Mouse (Mus musculus) liver, postnatal 0 days (tissue): ENCODE data around the gene Hoxd3. TPM values are rescaled to one million over a fixed set of nuclear protein-coding genes. Genes with fewer than 3 reads are reported as not detected.
A peak's percentile ranks its signal among the peaks of the same experiment; 100 is the strongest.

Experiments
- ATAC-seq: fragments of 200-750 bp; cut with Nextera tagmentation; 2 replicates; pipeline ENCODE4 v1.8.0; 2017; ENCODE audit warnings: mild to moderate bottlenecking, moderate library complexity
- DNase-seq: peaks from one replicate; pipeline ENCODE4 v3.0.0-alpha.2; 2016
- H3K27ac ChIP-seq: fragments of 300-500 bp; sonication (generic); 2 replicates; pipeline ENCODE4 v1.5.1; 2014; ENCODE audit warnings: antibody characterized with exemption, moderate library complexity, mild to moderate bottlenecking, low read depth
- H3K27me3 ChIP-seq: fragments of 300-500 bp; sonication (generic); 2 replicates; pipeline ENCODE4 v1.6.1; 2014; ENCODE audit warnings: low read length, control low read depth, mixed read lengths; ENCODE audit not compliant: insufficient read depth
- H3K36me3 ChIP-seq: fragments of 300-500 bp; sonication (generic); replicated peaks from 2 replicates; pipeline ENCODE4 v1.6.1; 2014; ENCODE audit warnings: mild to moderate bottlenecking, control low read depth, low read length, moderate library complexity, mixed read lengths; ENCODE audit not compliant: insufficient read depth
- H3K4me1 ChIP-seq: fragments of 300-500 bp; sonication (generic); 2 replicates; pipeline ENCODE4 v1.6.1; 2014; ENCODE audit warnings: antibody characterized with exemption, mild to moderate bottlenecking, control low read depth; ENCODE audit not compliant: insufficient read depth
- H3K4me2 ChIP-seq: fragments of 300-500 bp; sonication (generic); 2 replicates; pipeline ENCODE4 v1.6.1; 2014; ENCODE audit warnings: low read depth, mild to moderate bottlenecking, low read length, moderate library complexity, mixed read lengths
- H3K4me3 ChIP-seq: fragments of 300-500 bp; sonication (generic); 2 replicates; pipeline ENCODE4 v1.5.1; 2014; ENCODE audit warnings: low read depth, low read length
- H3K9ac ChIP-seq: fragments of 300-500 bp; sonication (generic); replicated peaks from 2 replicates; pipeline ENCODE4 v1.6.1; 2014; ENCODE audit warnings: mild to moderate bottlenecking, moderate library complexity
- H3K9me3 ChIP-seq: fragments of 300-500 bp; sonication (generic); 2 replicates; pipeline ENCODE4 v1.6.1; 2016; ENCODE audit warnings: mild to moderate bottlenecking, control low read depth, low read length, mixed read lengths
- CTCF ChIP-seq: sonication (generic); IDR thresholded peaks from 2 replicates; pipeline ENCODE4 v1.5.1; 2016; ENCODE audit warnings: antibody characterized with exemption, low read depth
- EP300 ChIP-seq: IDR thresholded peaks from 2 replicates; pipeline ENCODE4 v1.6.1; 2016; ENCODE audit warnings: antibody characterized with exemption, low read depth, mild to moderate bottlenecking
- WGBS: fragments of 180-500 bp; shearing (Covaris S2); extraction: QIAGEN DNeasy Blood & Tissue Kit; methylation state at CpG from one replicate; pipeline ENCODE4 v1.1.7; 2014; ENCODE audit not compliant: insufficient replicate concordance; 5-methylcytosine and 5-hydroxymethylcytosine counted together
- polyA plus RNA-seq: library from polyadenylated mRNA; unstranded; fragments of >200 nt; fragmentation: Nextera tagmentation; extraction: Ambion mirVana; gene quantifications from 2 replicates; pipeline ENCODE4 v1.2.1, GENCODE M21; 2015

Gene Hoxd3
- polyA plus RNA-seq, 1 experiment from 2014 or later, result not detected

- Histone ChIP-seq H3K36me3 (no peaks in the 10 kb centered on the region), H3K4me2 (no peak overlapping the region), H3K4me3 (no peak overlapping the region), H3K9me3 (no peaks in the 10 kb centered on the region), H3K27me3 (peaks cover 100% of the 10 kb centered on the region), H3K9ac (no peak overlapping the region), H3K27ac (no peak overlapping the region), H3K4me1 (peaks cover 11% of the 10 kb centered on the region)
- 5% methylated on average over 34 of the region's 34 CpGs for WGBS
- DNase-seq (no peak), ATAC-seq (no peak)
- TF ChIP-seq EP300 (no peak), CTCF (no peak)
Measured at GRCm38 (mm10) chr2:74696442-74697335, 15.0 kb upstream of the Hoxd3 start.

DNA sequence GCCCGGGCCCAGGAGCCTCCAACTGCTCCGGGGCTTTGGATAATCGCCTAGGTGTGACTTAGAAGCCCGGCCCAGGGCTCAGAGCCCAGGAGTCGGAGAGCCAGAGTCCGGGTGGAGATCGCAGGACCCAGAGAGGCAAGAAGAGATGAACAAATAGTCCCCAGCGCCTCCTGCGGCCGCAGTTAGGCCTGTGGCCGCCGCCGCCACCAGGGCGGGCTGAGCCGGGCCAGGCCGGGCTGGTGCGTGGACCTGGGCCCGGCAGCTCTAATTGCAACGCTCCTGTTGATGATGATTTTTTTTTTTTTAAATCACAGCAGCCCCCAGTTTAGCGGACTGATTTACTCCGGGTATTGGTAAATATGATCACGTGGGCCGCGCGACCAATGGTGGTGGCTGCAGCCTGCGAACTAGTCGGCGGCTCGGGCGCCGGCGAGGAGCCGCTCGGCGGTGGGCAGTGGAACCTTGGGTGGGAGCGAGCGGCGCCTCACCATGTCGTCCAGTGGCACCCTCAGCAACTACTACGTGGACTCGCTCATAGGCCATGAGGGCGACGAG, 14.1 kb upstream of the Hoxd3 start, which contains the start of gene Hoxd9:
Gene Hoxd9, plus strand, starts transcription at position 161 of the 555 bp plus-strand sequence.
- no peaks in the 10 kb centered on the region for H3K36me3 ChIP-seq
- no peak for DNase-seq

GRCm38 (mm10) chr2:74698201-74699052, 13.3 kb upstream of the Hoxd3 start:
- Histone ChIP-seq H3K9me3 (no peaks in the 10 kb centered on the region), H3K4me1 (peaks cover 11% of the 10 kb centered on the region), H3K4me2 (peak overlapping the region; percentile 58), H3K27me3 (peaks cover 98% of the 10 kb centered on the region), H3K4me3 (peak overlapping the region; percentile 35), H3K9ac (no peak overlapping the region), H3K36me3 (no peaks in the 10 kb centered on the region), H3K27ac (no peak overlapping the region)
- ATAC-seq, result no peak
- DNase-seq, result no peak
- TF ChIP-seq CTCF (no peak), EP300 (no peak)
- WGBS, result under 1% methylated on average over 51 of the region's 86 CpGs

More for the DNA sequence above, 14.1 kb upstream of the Hoxd3 start, which contains the start of gene Hoxd9:
- H3K9ac ChIP-seq, result no peak within 1 kb of the TSS
- H3K4me2 ChIP-seq, result peak within 1 kb of the TSS; percentile 58
- peak within 1 kb of the TSS; percentile 35 for H3K4me3 ChIP-seq
- H3K27me3 ChIP-seq, result peaks cover 98% of the 10 kb centered on the region
- H3K27ac ChIP-seq, result no peak within 1 kb of the TSS
- 2% methylated on average over 43 of the region's 43 CpGs for WGBS
- no peak for TF ChIP-seq EP300
- TF ChIP-seq CTCF, result no peak
- H3K4me1 ChIP-seq, result peaks cover 11% of the 10 kb centered on the region
- ATAC-seq, result peak; percentile 44; the same call in 1 of the 2 replicates
- no peaks in the 10 kb centered on the region for H3K9me3 ChIP-seq

- no peak overlapping the region for H3K27ac ChIP-seq
- no peak overlapping the region for H3K4me3 ChIP-seq
- H3K9ac ChIP-seq, result no peak overlapping the region
- peaks cover 11% of the 10 kb centered on the region for H3K4me1 ChIP-seq
- peaks cover 98% of the 10 kb centered on the region for H3K27me3 ChIP-seq
- 4% methylated on average over 17 of the region's 17 CpGs for WGBS
- H3K9me3 ChIP-seq, result no peaks in the 10 kb centered on the region
- DNase-seq, result no peak
- no peak overlapping the region for H3K4me2 ChIP-seq
- no peaks in the 10 kb centered on the region for H3K36me3 ChIP-seq
- no peak for ATAC-seq
- TF ChIP-seq CTCF (no peak), EP300 (no peak)
Measured at GRCm38 (mm10) chr2:74699053-74699430, 12.7 kb upstream of the Hoxd3 start.

DNA sequence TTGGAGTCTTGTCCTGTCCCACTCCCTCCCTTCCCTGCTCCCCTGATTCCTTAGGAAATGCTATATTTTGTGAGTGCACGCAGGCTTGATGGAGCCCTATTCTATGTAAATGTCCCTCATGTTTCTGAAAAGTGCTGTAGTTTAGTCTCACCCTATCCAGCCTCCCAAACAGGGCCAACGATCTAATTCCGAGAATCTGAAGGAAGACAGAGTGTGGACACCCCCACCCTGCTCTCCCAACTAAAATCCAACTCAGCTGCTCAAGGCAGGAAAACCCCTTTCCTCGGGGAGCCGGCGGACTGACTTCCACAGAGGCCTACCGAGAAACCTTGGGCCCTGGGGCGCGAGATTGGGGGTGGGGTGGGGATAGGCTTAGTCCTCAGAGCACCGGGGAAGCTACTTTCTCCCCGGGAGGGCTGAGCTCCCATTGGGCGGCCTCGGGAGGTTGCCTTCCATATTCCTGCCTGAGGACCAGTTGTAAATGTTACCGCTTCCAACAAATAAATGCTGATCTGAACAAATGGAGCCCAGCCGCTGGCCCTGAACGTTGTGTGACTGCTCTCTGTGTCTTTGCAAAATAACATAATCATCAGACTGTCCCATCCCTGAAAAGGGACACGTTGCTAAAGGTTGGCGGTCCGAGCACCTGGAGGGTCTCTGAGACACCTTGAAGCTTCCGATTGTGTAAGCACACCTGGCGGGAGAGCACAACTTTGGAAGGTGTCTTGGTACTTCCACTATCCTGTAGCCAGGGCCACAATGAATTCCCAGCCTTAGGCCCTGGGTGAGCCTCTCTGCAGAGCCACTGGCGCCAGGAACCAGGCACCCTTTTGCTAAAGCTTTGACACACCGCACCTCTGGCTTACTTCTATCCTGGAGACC, 11.8 kb upstream of the Hoxd3 start:
- H3K4me1 ChIP-seq, result peaks cover 13% of the 10 kb centered on the region
- H3K9ac ChIP-seq, result no peak overlapping the region
- 12% methylated on average over 23 of the region's 23 CpGs for WGBS
- peaks cover 98% of the 10 kb centered on the region for H3K27me3 ChIP-seq
- no peak overlapping the region for H3K27ac ChIP-seq
- no peaks in the 10 kb centered on the region for H3K9me3 ChIP-seq
- no peak for DNase-seq
- TF ChIP-seq EP300 (no peak), CTCF (no peak)
- H3K36me3 ChIP-seq, result no peaks in the 10 kb centered on the region
- no peak overlapping the region for H3K4me3 ChIP-seq
- H3K4me2 ChIP-seq, result no peak overlapping the region
- no peak for ATAC-seq
